In the genomic region with DNA sequence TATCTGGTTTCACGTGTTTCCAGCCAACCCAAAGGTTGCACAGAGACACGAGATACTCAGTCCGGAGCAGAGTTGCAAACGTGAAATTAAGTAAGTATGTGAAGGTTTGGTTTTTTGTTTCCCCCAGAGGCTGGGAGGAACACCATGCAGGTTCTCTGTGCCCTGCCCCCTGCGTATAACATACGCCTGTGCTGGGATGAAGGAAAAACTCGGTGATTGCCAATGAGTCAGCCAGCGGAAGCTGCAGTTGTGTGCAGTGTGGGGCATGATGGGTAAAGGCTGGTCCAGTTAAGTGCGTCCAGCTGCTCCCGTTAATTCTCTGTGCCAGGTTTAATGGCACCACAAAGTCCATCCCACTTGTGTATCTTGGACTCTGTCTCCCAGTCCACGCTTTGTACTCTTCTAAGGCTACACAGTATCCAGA, we compare ENCODE assay signal across 10 mouse cellular contexts. TPM values are rescaled to one million over a fixed set of nuclear protein-coding genes. Genes with fewer than 3 reads are reported as not detected.
DNase-seq lines count a peak whose midpoint lies in the region; ATAC-seq and TF ChIP-seq lines count a peak whose summit lies in the region.
"Had no signal": no experiment of that assay in that cellular context is flagged by ENCODE, and none has a peak within 500 bp of the region (broad histone marks: within the 10 kb centered on the region; RNA-seq: fewer than 3 reads in every experiment).

No protein-coding gene starts in this region.

- DNase-seq in heart, adult 11 months, result peak; percentile 94
- DNase-seq in heart, adult 9 months (ENCODE audit: low spot score in 2 of 2), result no peak
- DNase-seq in CH12.LX (ENCODE audit: extremely low read depth), result peak; percentile 90
- DNase-seq in hindbrain, embryonic 10.5 days (ENCODE audit: low spot score), result no peak
- DNase-seq in kidney, postnatal 25 days, result peak; percentile 52 to 84
- DNase-seq in yolk sac, embryonic 10.5 days (ENCODE audit: low spot score), result no peak
- DNase-seq in cerebellum, adult 8-10 months, result no peak
- DNase-seq: thymus, postnatal 4 days had no signal

- WGBS in hindbrain, embryonic 10.5 days, result 74% methylated on average over 11 of the region's 11 CpGs

- peak overlapping the region; percentile 88 for H3K27ac ChIP-seq in CH12.LX (ENCODE audit: insufficient read depth, low read depth)
- H3K27ac ChIP-seq in hindbrain, embryonic 10.5 days, result peak overlapping the region; percentile 62

- H3K79me2 ChIP-seq in CH12.LX (replicated peaks; ENCODE audit: control insufficient read depth, extremely low read depth, insufficient read depth, poor library complexity, severe bottlenecking), result peaks cover 83% of the 10 kb centered on the region

- no peaks in the 10 kb centered on the region for H3K27me3 ChIP-seq in CH12.LX (replicated peaks)
- peaks cover 17% of the 10 kb centered on the region; the same call in 1 of the 2 replicates for H3K27me3 ChIP-seq in hindbrain, embryonic 10.5 days (ENCODE audit: insufficient read depth, poor library complexity, severe bottlenecking)

- dilution Hi-C loops in CH12.LX (cut with MboI; ENCODE audit: extremely low pct_ligation_motif_present, extremely low pct_unique_long_range_greater_than_20kb, low sequenced_read_pairs), result no loop called here

- TF ChIP-seq RAD21 in CH12.LX (IDR thresholded peaks at IDR 0.05; ENCODE audit: low read depth, low read length), result no peak

- peaks cover 0 to 12% of the 10 kb centered on the region in 2 experiments for H3K36me3 ChIP-seq in CH12.LX (replicated peaks in 1 of 2; ENCODE audit: control insufficient read depth in 1 of 2, insufficient read depth in 1 of 2, low read length in 1 of 2)
- H3K36me3 ChIP-seq in hindbrain, embryonic 10.5 days, result no peaks in the 10 kb centered on the region

- peak overlapping the region; percentile 94 for H3K9ac ChIP-seq in CH12.LX (ENCODE audit: insufficient read depth, low read depth)

- in situ Hi-C loops in CH12.LX (cut with MboI; ENCODE audit: low pct_ligation_motif_present, low pct_unique_long_range_greater_than_20kb, low sequenced_read_pairs), result loop anchor here (10.0 kb wide), 1 partner anchor 185 kb away; no protein-coding TSS in a partner anchor

- H3K9me3 ChIP-seq in CH12.LX (replicated peaks; ENCODE audit: low read length), result no peaks in the 10 kb centered on the region
- H3K9me3 ChIP-seq in hindbrain, embryonic 10.5 days, result peaks cover 4% of the 10 kb centered on the region

- no peak for TF ChIP-seq CTCF in CH12.LX (conservative IDR thresholded peaks at IDR 0.05 in 1 of 2, IDR thresholded peaks at IDR 0.05 in 1 of 2; ENCODE audit: low read depth in 2 of 2, low read length in 2 of 2)

- peaks cover 0 to 26% of the 10 kb centered on the region in 2 experiments; a peak in 2 of 4 replicates for H3K4me1 ChIP-seq in CH12.LX (ENCODE audit: control insufficient read depth in 1 of 2, insufficient read depth in 2 of 2)
- peaks cover 16% of the 10 kb centered on the region; the same call in 1 of the 2 replicates for H3K4me1 ChIP-seq in hindbrain, embryonic 10.5 days (replicated peaks)

- peak overlapping the region; percentile 72 to 97 (median 95) for H3K4me3 ChIP-seq in CH12.LX (replicated peaks in 1 of 3; ENCODE audit: low read depth in 2 of 3, low read length in 2 of 3, poor library complexity in 1 of 3)
- H3K4me3 ChIP-seq in hindbrain, embryonic 10.5 days, result no peak overlapping the region

- ATAC-seq in megakaryocyte progenitor cell, adult 5-6 weeks (replicated peaks; ENCODE audit: poor library complexity), result no peak
- ATAC-seq: CD4-positive, CD25-positive, alpha-beta regulatory T cell, adult 4 months had no signal

- peak overlapping the region; percentile 70 for H3K4me2 ChIP-seq in CH12.LX (ENCODE audit: insufficient read depth, low read depth, poor library complexity, severe bottlenecking)

- TF ChIP-seq EP300 in CH12.LX (IDR thresholded peaks at IDR 0.05; ENCODE audit: low read length), result peak; percentile 39

- peak; percentile 66; the same call in 1 of the 2 replicates for TF ChIP-seq POLR2A in CH12.LX (IDR thresholded peaks at IDR 0.05; ENCODE audit: low read depth, low read length)

TF ChIP-seq in CH12.LX, 34 proteins besides CTCF, POLR2A, EP300 and RAD21:
- TF ChIP-seq USF1 (IDR thresholded peaks at IDR 0.05; ENCODE audit: low read depth, low read length) (no peak), MXI1 (IDR thresholded peaks at IDR 0.05; ENCODE audit: low read depth, low read length) (peak; percentile 77; the same call in 1 of the 2 replicates), MAZ (IDR thresholded peaks at IDR 0.05; ENCODE audit: low read depth, low read length) (peak; percentile 67), UBTF (IDR thresholded peaks at IDR 0.05; ENCODE audit: low read depth, low read length) (no peak), NELFE (IDR thresholded peaks at IDR 0.05; ENCODE audit: low read depth, low read length) (peak; percentile 80), ZNF384 (IDR thresholded peaks at IDR 0.05; ENCODE audit: low read depth, low read length) (no peak), RCOR1 (conservative IDR thresholded peaks at IDR 0.05; ENCODE audit: low read depth, low read length) (peak; percentile 38; the same call in 1 of the 2 replicates), SIN3A (IDR thresholded peaks at IDR 0.05; ENCODE audit: low read length) (peak; percentile 89), ZKSCAN1 (IDR thresholded peaks at IDR 0.05; ENCODE audit: borderline replicate concordance, low read depth, low read length) (no peak), ZMIZ1 (IDR thresholded peaks at IDR 0.05; ENCODE audit: low read depth, low read length) (peak; percentile 56), KAT2A (IDR thresholded peaks at IDR 0.05; ENCODE audit: insufficient replicate concordance, low read length) (0 out of 2 replicates have a peak, but pooled peaks have one; percentile 21), ETS1 (conservative IDR thresholded peaks at IDR 0.05; ENCODE audit: low read depth, low read length) (peak; percentile 79; the same call in 1 of the 2 replicates), MYC (IDR thresholded peaks at IDR 0.05; ENCODE audit: low read depth, low read length) (0 out of 2 replicates have a peak, but pooled peaks have one; percentile 40), NRF1 (IDR thresholded peaks at IDR 0.05; ENCODE audit: low read depth, low read length) (0 out of 2 replicates have a peak, but pooled peaks have one; percentile 15), HCFC1 (IDR thresholded peaks at IDR 0.05; ENCODE audit: low read depth, low read length) (peak; percentile 62; the same call in 1 of the 2 replicates), ZC3H11A (IDR thresholded peaks at IDR 0.05; ENCODE audit: low read depth, low read length) (no peak), MAFK (IDR thresholded peaks at IDR 0.05; ENCODE audit: insufficient replicate concordance, low read length) (no peak), MEF2A (IDR thresholded peaks at IDR 0.05; ENCODE audit: borderline replicate concordance, low read depth, low read length) (peak; percentile 79; the same call in 1 of the 2 replicates), CHD2 (IDR thresholded peaks at IDR 0.05; ENCODE audit: low read length) (peak; percentile 48), JUND (conservative IDR thresholded peaks at IDR 0.05; ENCODE audit: low read depth, low read length) (peak; percentile 40), POLR2AphosphoS2 (IDR thresholded peaks at IDR 0.05; ENCODE audit: low read depth, low read length) (peak; percentile 87; the same call in 1 of the 2 replicates), TBP (conservative IDR thresholded peaks at IDR 0.05; ENCODE audit: low read depth, low read length) (peak; percentile 73; the same call in 1 of the 2 replicates), GABPA (IDR thresholded peaks at IDR 0.05; ENCODE audit: insufficient replicate concordance, low read depth, low read length) (no peak), E2F4 (IDR thresholded peaks at IDR 0.05; ENCODE audit: insufficient replicate concordance, low read depth, low read length) (no peak), CHD1 (IDR thresholded peaks at IDR 0.05; ENCODE audit: low read depth, low read length) (peak; percentile 24), BHLHE40 (IDR thresholded peaks at IDR 0.05; ENCODE audit: low read depth, low read length) (peak; percentile 95), ELF1 (IDR thresholded peaks at IDR 0.05; ENCODE audit: low read depth, low read length) (peak; percentile 73), USF2 (conservative IDR thresholded peaks at IDR 0.05; ENCODE audit: low read depth, low read length) (no peak), TCF12 (IDR thresholded peaks at IDR 0.05; ENCODE audit: low read depth, low read length) (peak; percentile 84; the same call in 1 of the 2 replicates), PAX5 (IDR thresholded peaks at IDR 0.05; ENCODE audit: low read length) (no peak), JUN (IDR thresholded peaks at IDR 0.05; ENCODE audit: insufficient read depth, low read depth, low read length) (peak; percentile 71), SMC3 (IDR thresholded peaks at IDR 0.05; ENCODE audit: low read depth, low read length) (0 out of 2 replicates have a peak, but pooled peaks have one; percentile 6), MAX (IDR thresholded peaks at IDR 0.05; ENCODE audit: low read length) (peak; percentile 81), IRF4 (IDR thresholded peaks at IDR 0.05; ENCODE audit: low read depth, low read length) (peak; percentile 54)

RNA-seq across cellular contexts. Expression of a gene that starts 4.4 kb away (rescaled TPM):
- 149 and 167 TPM in 2 replicates for total RNA-seq in CH12.LX (2012; rRNA removed)
- total RNA-seq in CH12.LX (2014; rRNA removed), result 225 and 240 TPM in 2 replicates
- polyA plus RNA-seq in CH12.LX (2012; ENCODE audit: insufficient read length, low read depth), result 391 and 420 TPM in 2 replicates
- 8.7 and 10.2 TPM in 2 replicates for polyA plus RNA-seq in hindbrain, embryonic 10.5 days (2016; fragmentation: Nextera tagmentation; extraction: Ambion mirVana)
- total RNA-seq in megakaryocyte progenitor cell, adult 5-6 weeks (2015), result 2.8 and 4.5 TPM in 2 replicates
- 4.0 and 8.0 TPM in 2 replicates for total RNA-seq in megakaryocyte progenitor cell, adult 5-6 weeks (2017)

Comparison
In these comparisons a context has a peak if more than half of its experiments do, and no peak if none do; other contexts are left out.
1. DNase-seq: peak in heart, adult 11 months (single experiment), CH12.LX (single experiment) and kidney, postnatal 25 days (2 of 2); none in heart, adult 9 months (0 of 2), hindbrain, embryonic 10.5 days (single experiment), yolk sac, embryonic 10.5 days (single experiment) and cerebellum, adult 8-10 months (single experiment).
2. RNA of a gene that starts 4.4 kb away (total RNA-seq): 149 to 240 TPM in CH12.LX; 2.8 to 8.0 TPM in megakaryocyte progenitor cell, adult 5-6 weeks; every median in the first group is over 10 times any median in the second.